Mouse (Mus musculus) embryo, embryonic 11 days (tissue): ENCODE results near the gene Srsf3.
"Not testable (repeated sequence)": the region's sequence is repeated elsewhere in the genome, so short reads cannot be mapped to it uniquely, and the experiment has no call there.

ENCODE experiments used
- DNase-seq: peaks from one replicate; pipeline ENCODE4 v3.0.0-alpha.2; 2015

Srsf3 gene

DNA sequence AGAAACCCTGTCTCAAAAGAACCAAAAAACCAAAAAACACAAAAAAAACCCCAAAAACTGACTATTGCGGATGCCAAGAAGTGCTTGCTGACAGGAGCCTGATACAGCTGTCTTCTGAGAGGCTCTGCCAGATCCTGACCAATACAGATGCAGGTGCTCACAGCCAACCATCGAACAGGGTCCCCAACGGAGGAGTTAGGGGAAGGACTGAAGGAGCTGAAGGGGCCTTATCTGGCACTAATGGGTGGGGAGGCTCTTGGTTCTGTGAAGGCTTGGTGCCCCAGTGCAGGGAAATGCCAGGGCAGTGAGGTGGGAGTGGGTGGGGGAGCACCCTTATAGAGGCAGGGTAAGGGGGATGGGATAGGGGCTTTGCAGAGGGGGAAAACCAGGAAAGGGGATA is 35.0 kb downstream of the Srsf3 start:
- not testable (repeated sequence) for DNase-seq

DNA sequence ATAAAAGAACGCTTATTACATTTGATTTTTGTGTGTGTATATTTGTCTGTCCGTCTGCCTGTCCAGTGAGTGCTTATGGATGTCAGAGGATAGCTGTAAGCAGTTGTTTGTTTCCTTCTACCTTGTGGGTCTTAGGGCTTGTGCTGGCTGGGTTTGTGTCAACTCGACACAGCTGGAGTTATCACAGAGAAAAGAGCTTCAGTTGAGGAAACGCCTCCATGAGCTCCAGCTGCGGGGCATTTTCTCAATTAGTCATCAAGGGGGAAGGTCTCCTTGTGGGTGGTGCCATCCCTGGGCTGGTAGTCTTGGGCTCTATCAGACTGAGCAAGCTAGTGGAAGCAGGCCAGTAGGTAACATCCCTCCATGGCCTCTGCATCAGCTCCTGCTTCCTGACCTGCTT is 35.4 kb downstream of the Srsf3 start:
- no peak for DNase-seq

DNA sequence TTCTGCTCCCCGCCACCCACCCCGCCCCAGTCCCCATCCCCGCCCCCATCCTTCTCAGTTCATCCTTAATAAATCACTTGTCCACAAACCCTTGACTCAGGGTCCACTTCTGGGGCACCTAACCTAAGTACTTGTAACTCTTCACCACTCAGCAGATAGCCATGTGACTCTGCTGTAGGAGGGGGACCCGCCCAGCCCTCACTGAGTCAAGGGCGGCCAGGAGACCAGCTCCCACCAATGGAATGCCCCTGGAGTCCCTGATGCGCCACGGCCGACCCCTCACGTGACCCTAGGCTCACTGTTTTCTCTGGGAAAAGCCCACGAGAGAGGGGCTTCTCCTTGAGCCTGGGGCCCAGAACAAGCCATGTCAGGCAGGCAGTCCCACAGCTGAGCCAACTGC is 36.6 kb downstream of the Srsf3 start:
- no peak for DNase-seq

DNA sequence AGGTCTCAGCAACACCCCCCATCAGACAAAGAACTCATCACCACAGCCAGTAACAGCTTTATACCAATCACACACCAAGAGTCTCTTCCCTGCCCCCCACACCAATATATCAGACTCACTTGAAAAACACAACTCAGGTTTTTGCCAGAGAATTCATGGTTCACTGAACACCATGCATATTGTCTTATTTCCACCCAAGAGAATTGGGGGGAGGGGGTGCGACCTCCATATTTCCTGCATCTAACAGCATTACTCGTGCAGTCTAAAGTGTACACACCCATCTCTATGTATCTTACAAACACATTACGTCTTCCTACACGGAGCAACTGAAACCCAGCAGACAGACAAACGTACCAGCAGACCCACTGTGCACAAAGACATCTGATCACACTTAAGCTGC is 39.4 kb downstream of the Srsf3 start:
- DNase-seq: no peak

DNA sequence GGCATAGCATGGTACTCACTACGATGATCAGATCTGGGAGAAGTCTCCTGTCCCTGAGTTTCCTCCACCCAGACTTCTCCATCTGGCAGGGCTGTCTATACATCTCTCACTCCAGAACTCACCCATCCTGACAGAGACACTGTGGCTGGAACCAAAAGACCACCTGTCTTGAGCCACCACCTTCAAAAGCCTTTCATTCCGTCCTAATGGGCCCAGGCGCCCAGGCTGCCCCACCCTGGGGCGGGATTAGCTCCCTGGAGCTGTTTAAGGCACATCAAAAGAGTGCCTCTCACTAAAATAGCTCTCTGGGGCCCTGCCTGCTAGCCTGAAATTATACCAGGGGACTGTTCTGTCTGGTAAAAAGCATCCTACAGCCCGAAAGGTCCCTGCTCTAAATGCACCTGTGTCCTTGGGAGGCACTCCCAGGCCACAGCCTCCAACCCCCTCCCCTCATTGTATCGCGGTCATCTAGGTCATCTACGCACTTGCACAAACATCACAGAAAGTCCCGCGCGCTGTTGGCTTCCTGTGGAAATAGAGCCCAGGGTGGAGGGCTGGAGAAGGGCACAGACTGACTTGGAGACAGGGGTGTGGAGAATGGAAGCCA is 40.4 kb downstream of the Srsf3 start:
- DNase-seq: no peak

DNA sequence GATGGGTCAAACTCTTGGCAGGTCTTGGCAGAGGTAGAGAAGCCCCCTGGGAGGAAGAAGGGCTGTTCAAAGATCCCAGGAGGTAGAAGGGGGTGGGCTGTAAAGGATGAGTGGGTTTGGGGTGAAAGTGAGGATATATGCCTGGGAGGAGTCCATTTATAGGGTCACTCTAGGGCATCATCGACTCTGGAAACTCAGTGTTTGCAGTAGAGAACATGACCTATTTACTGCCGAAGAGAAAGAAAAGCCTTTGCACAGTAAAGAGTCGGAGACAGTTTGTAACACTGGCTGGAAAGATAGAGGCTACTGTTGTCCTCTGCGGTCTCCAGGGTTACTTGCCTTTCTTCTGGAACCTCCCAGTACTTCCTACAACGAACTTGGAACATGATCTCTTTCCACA is 40.9 kb downstream of the Srsf3 start:
- no peak for DNase-seq

DNA sequence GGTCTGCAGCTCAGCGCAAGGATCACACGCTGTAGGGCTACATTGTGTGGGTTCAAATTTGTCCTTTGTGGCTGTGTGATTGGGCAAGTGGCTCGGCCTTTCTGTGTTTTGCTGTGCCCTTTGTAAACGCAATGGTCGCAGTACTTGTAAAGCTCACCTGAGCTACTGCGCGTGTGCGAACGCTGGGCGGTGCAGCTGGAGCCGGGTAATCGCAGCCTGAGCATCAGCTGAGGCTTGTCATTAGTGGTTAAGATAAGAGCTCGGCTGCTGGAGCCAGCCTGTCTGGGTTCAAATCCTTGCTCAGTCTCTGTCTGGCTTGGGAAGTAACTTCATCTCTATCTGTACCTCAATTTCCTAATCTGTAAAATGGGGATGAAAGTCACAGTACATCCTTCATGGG is 41.7 kb downstream of the Srsf3 start:
- DNase-seq: no peak

DNA sequence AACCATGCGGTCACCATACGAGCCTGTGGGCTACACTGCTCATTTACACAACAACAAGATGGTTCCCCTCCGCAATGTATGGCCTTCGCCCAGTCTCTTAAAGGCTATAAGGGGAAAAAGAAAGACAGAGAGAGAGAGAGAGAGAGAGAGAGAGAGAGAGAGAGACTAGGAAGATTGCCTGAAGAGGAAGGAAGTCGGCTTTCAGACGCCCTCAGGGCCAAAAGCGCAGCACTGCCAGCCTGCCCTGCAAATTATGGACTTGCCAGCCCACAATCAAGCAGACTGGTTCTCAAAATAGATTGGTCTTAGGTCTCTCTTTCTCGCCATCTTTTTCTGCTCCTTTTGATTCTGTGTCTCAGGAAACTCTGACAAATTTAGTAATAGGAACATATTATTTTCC is 43.8 kb downstream of the Srsf3 start:
- no peak for DNase-seq

DNA sequence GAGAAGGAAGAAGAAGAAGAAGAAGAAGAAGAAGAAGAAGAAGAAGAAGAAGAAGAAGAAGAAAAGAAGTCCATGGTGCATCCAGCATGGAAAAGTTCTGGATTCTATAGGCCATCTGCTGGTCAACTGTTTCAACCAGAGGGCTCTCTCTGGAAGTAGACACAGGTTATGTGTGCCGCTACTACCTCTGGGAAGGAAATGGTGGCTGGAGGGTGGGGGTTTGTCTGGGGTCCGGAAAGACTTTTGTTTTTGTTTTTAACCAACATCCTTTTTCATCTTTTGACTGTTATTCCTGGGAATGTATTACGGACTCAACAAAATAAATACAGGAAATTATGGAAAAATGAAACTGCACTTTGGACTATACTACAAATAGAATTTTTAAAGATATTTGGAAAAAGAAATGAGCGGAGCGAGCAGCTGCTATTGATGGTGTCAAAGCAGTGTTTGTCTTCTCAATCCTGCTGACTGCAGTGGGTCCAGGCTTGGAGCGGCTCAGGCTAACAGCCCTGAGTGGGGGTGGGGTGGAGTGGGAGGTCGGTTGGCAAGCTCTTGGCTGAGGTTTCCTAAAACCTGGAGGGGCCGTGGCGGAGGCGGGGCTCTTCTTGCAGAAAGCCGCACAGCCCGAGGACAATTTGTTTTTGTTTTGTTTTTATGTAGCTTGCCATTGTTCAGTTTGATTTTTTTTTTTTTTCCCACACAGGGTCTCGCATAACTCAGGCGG is 45.5 kb downstream of the Srsf3 start:
- peak; percentile 76 for DNase-seq

DNA sequence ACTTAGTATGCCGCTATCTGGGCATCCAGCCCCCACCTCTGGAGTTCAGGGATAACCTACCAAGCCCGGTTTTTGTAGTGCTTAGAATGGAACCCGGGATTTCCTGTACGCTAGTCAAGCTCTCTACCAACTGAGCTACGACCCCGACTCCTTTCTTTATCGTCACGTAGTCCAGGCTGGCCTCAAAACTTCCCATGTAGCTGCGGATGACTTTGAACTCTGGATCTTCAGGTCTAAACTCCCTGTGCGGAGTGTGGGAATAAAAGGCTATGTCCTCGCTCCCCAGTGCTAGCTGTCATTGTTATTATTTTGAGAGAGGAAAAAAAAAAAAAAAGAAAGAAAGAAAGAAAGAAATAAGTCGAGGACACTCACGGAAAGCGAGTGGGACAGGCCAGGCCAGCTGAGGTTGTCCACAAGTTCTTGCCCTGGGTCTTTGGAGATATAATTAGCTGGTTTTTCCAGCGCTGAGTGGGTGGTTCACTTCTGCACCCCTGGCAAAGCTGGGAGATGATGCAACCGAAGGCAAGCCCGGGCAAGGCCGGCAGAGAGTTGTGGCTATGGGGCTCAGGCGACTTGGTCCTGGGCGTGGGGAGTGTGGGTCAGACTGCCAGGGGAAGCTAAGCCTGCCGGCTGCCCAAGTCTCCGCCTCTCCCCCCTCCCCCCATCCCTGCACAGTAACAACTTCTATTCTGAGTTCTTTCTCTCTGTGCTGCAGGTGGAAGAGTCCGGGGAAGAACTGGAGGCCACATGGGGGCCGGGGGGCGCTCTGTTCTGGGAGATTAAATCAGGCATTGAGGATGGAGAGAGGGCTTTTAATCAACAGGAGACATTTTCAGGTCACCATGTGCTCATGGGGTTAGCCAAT is 46.3 kb downstream of the Srsf3 start:
- DNase-seq: peak; percentile 57

DNA sequence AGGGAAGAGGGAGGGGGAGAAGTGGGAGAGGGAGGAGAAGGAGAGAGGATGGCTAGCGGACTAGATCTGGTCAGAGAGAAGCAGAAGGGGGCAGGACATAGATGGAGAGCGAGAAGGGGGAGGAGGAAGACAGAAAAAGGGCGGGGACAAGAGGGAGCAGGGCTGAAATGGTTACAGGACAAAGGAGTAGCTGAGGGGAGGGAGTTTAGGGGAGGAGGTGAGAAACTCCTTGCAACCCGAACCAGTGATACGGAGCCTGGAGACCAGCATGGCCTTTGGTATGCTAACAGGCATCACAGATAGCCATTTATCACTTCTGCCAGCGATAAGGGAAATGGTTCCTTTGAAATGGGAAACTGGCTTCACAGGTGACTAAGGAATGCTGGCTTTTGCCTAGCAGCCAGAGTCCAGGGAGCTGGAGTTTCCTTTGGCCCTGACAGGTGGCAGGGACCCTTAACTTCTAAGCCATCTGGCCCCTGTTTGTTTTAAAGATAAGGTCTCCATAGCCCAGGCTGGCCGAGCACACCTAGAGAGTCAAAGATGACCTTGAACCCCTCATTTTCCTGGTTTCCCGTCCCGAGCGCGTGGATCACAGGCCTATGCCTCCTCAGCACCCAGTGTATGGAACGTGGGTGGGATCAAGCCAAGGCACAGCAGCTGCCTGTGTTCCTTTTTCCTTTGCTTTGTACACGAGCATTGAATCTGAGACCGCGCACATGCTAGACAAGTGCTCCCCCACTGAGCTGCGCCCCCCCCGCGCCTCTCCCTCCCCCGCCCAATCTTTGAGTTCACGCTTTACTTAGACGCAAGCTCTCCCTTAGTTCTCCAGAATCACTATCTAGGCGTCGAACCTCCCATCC is 48.6 kb downstream of the Srsf3 start:
- peak; percentile 54 for DNase-seq

DNA sequence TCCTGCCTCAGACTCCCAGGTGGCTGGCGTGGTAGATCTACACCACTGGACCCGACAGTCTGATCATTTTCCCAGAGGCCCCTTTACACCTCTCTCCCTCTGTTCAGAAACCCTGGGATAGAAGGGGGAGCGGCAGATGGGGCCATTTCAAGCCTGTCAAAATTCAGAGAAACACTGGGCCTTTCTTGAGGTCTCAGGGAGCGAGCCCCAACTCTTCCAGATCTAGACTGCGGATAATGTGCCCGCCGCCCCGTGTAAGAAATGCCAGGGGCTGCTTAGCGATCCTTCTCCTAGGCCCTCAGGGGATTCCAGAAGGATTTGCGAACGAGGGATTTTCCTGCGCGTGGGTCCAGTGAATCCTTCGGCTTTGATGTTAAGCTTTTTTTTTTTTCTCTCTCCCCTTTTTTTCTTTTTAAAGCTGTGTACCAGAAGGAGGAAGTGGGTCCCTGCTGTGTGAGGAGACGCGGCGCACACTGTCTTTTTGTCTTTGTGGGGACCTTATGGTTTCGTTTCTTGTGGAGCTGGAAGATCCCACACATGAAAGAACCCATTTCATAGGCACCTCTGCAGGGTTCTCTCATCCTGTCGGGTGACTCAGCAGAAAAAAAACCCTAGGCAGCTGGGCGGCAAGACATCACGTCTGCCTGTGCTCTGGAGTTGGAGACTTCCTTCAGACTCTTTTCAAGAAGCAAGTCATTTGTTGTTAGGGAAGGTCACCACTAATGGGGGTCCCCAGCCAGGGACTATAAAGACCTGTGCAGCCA is 49.4 kb downstream of the Srsf3 start:
- no peak for DNase-seq

DNA sequence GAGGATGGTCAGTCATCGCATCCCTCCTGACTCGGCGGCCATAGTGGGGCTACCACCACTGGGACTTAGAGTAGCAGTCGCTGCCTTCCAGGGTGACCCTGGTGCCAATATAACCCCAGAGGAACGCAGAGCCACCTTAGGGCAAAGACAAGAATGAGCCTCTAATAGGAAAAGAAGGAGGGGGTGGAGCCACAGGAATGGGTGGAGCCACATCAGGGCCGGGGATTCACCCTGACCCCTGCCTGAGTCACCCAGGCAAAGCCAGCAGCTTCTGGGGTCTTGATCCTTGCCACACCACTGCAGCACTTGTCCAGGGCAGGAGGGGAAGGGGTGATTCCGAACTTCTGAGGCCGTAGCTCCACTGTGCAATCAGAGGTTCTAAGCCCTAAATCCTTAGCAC is 51.2 kb downstream of the Srsf3 start:
- no peak for DNase-seq

DNA sequence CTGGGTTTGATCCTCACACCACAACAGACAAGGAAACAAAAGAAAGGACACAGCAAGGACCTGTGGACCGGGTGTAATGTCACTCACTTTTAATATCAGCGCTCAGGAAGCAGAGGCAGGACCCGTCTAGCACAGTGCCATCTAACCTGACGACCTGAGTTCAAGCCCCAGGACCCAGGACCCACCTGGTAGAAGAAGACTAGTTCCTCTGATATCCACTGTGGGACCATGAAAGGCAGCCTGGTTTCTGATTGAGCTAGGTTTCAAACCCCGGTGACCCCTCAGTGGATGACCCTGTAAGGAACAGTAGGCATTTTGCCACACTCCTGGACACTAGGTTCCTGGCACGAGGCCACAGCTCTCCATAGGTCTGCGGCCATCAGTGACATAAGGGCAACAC is 52.2 kb downstream of the Srsf3 start:
- no peak for DNase-seq

DNA sequence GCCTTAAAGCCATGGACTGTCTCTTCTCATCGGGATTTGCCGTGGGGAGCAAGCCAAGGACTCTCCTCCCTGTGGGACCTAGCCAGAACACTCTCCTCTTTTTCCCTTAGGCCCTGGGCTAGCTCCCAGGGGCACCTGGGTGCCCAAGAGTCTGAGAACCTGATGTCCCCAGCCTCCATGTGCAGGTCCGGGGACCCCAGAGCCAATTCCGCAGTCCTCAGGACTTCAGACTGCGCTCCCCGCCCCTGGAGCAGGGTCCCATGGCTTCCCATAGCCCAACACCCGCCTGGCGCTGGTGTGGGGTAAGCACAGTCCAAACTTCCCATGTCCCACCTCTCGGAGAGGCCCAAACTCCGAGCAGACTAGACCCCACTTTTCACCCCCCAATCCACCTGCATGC is 52.8 kb downstream of the Srsf3 start:
- DNase-seq: no peak

DNA sequence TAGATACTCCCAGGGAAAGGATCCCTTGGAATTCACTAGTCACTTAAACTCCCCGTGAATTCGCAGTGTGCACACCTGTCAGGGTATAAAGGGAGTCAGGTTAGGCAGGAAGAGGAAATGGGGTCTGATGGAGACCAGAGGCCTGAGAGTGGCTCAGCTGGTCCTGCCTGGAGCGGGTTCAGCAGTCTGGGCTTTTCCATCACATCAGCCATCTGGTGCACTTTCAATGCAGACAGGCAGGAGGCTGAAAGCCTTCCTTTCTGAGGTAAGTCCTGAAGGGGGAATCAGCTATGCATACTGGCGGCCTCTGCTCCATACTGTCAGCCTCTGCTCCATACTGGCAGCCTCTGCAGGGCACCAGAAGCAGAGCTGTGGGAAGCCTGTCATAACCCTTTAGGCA is 54.5 kb downstream of the Srsf3 start:
- no peak for DNase-seq

DNA sequence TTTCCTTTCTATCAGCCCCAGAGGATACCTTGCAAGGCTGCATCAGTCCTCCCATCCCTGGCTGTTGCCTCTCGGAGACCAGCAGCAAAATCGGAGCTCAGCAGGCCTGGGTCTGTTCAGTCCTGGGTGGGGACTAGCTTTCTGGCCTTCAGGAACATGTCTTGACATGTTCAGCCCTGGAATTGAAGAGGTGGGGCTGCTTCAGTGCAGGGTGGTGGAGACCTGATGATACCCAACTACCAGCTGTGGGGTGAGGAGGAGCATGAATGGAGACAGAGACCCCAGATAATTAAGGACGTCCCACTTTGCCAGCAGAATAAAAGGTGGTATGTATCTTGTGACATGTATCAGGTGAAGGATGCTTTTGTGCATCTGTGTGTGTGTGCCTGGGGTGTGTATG is 58.3 kb downstream of the Srsf3 start, which contains the start of gene Cdkn1a:
Cdkn1a (plus strand) TSS at position 201 of the 400 bp plus-strand sequence.
- no peak for DNase-seq

DNA sequence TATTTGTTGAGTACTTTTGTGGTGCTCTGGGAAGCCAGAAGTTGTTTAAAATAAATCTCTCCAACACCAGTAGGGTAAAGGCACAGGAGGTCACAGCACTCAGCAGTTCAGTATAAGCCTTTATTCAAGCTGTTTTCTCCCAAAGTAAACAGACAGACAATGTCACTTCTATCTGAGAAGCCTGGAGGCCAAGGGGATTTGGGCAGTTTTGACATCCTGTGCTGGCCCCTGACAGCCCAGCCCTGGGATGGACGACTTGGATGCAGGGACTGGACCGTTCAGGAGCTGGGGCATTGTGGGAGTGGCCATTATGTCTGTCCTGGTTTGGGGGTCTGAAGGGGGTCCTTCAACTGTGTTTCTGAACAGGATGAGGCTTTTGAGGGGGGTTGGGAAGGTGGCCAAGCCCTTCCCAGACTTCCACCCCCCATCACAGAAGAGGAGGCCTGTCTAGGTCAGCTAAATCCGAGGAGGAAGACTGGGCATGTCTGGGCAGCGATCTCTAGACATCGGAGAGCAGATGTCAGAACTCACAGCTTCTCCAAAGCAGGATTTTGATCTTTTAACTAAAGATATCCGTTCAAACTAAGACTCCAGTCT is 59.0 kb downstream of the Srsf3 start:
- no peak for DNase-seq

DNA sequence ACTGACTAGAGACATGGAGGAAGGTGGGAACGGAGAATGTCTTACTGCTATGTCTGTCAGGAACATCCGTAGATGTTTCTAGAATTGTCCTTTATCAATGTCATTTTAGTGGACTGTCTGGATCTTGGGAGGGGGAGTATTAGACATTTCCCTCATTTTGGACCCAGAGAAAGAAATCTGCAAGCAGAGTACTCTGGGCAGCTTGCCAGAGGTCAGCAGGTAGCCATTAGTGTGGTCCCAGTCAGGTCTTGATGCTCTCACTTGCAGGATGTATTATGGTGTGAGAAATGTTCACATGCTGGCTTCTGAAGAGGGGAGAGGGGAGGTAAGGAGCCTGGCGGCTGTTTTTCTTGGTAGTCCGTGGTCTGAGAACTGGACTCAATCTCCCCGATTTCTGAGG is 60.1 kb downstream of the Srsf3 start:
- DNase-seq: no peak
